Mouse (Mus musculus) ES-Bruce4 (cell line): ENCODE measurements at regions not wholly inside any gene's neighbourhood (a gene's known extent, or its start where the extent isn't known, plus 50 kb on each side); places are given as distances from the start of the nearest gene placed in this dataset.

Experiments used
- H3K27ac ChIP-seq: 2 replicates; pipeline ENCODE4 v1.5.1; 2012; ENCODE audit warnings: low read length, inconsistent platforms; ENCODE audit not compliant: insufficient read depth
- H3K27me3 ChIP-seq: 2 replicates; pipeline ENCODE4 v1.6.1; 2012; ENCODE audit warnings: mild to moderate bottlenecking, low read length, inconsistent platforms; ENCODE audit not compliant: control insufficient read depth, poor library complexity, insufficient read depth, severe bottlenecking
- H3K36me3 ChIP-seq: 2 replicates; pipeline ENCODE4 v1.6.1; 2012; ENCODE audit warnings: inconsistent platforms, mild to moderate bottlenecking, low read length, moderate library complexity; ENCODE audit not compliant: control insufficient read depth, poor library complexity, insufficient read depth, severe bottlenecking
- H3K4me1 ChIP-seq: one replicate; pipeline ENCODE4 v1.8.1; 2011; ENCODE audit warnings: low read length; ENCODE audit not compliant: control insufficient read depth, insufficient read depth
- H3K4me3 ChIP-seq: 2 replicates; pipeline ENCODE4 v1.5.1; 2011; ENCODE audit warnings: low read depth, mild to moderate bottlenecking, low read length
- H3K9ac ChIP-seq: 2 replicates; pipeline ENCODE4 v1.6.1; 2012; ENCODE audit warnings: low read depth, mild to moderate bottlenecking, inconsistent platforms; ENCODE audit not compliant: poor library complexity, severe bottlenecking
- H3K9me3 ChIP-seq: replicated peaks from 2 replicates; pipeline ENCODE4 v1.6.1; 2012; ENCODE audit warnings: mild to moderate bottlenecking, low read length, inconsistent platforms; ENCODE audit not compliant: control insufficient read depth, poor library complexity, insufficient read depth, severe bottlenecking
- CTCF ChIP-seq: IDR thresholded peaks from one replicate; pipeline ENCODE4 v1.8.1; 2011; ENCODE audit warnings: low read depth, low read length
- EP300 ChIP-seq: IDR thresholded peaks from 2 replicates; pipeline ENCODE4 v1.6.1; 2011; ENCODE audit warnings: low read depth, low read length; ENCODE audit not compliant: insufficient read depth
- POLR2A ChIP-seq: IDR thresholded peaks from one replicate; pipeline ENCODE4 v1.8.1; 2011; ENCODE audit warnings: low read length; ENCODE audit not compliant: insufficient read depth

DNA sequence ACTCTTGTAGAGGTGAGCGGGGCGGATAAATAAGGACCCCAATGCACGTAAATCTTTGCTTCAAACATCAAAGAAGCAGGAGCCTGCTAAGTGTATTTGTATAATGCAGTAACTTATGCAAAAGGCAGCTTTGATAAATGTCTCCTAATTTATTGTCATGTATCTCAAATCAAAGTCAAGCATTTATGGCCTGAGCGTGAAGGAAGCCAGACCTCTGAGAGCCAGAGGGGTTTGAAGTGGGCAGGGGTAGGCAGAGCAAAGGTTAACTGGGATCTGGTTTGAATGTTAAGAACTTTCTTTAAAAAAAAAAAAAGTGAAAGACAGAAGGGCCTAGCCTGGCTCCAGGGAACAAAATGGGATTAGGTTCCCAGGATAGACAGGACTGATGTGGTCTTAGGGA is 151.1 kb upstream of the Irx3 start:
- Histone ChIP-seq H3K4me3 (no peak overlapping the region), H3K27ac (no peak overlapping the region), H3K9me3 (no peaks in the 10 kb centered on the region), H3K4me1 (no peaks in the 10 kb centered on the region), H3K36me3 (no peaks in the 10 kb centered on the region), H3K9ac (no peak overlapping the region), H3K27me3 (no peaks in the 10 kb centered on the region)
- TF ChIP-seq CTCF = no peak

GRCm38 (mm10) chr8:91949110-91949509 is 147.2 kb upstream of the Irx3 start:
- Histone ChIP-seq H3K27ac (no peak overlapping the region), H3K4me3 (no peak overlapping the region), H3K9me3 (no peaks in the 10 kb centered on the region), H3K9ac (no peak overlapping the region), H3K4me1 (no peaks in the 10 kb centered on the region), H3K36me3 (no peaks in the 10 kb centered on the region), H3K27me3 (no peaks in the 10 kb centered on the region; the same call in 1 of the 2 replicates)
- no peak for TF ChIP-seq EP300
- TF ChIP-seq POLR2A = no peak
- no peak for TF ChIP-seq CTCF

DNA sequence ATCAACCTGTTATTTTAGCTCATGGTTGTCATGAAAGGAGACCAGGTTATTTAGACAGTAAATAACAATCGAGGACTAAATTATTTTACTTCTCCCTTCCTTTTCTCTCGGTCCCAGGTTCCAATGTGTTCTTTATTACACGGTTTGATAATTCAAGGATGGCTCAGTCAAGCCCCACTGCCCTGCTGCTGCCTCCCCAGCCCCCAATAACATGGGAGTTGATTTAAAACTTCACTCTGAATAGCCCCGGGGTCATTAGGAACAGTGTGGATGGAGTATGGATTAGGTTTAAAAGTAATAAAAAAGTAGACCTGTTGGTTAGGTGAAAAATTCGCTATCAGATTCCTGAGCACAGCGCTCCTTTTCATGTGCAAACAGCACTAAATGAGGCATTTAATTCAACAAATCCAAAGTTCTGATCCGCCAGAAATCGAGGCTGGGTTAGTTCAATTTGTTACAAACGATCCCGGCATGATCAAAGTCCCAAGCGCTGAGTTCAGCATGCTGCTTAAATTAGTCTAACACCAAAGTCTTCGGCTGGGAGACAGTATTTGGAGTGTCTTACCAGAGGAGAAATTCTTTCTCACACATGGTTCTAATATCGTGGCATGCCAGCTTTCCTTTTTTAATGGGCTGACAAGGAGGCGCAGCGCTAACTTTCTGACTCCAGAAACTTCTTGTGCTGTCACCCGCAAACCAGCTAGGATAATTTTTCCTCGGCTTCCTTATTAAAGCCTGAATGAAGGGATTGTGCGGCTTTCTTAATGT is 146.5 kb upstream of the Irx3 start:
- H3K27me3 ChIP-seq = no peaks in the 10 kb centered on the region; the same call in 1 of the 2 replicates
- H3K36me3 ChIP-seq = no peaks in the 10 kb centered on the region
- H3K4me3 ChIP-seq = no peak overlapping the region
- no peaks in the 10 kb centered on the region for H3K9me3 ChIP-seq
- H3K4me1 ChIP-seq = no peaks in the 10 kb centered on the region
- no peak overlapping the region for H3K9ac ChIP-seq
- no peak overlapping the region for H3K27ac ChIP-seq
- TF ChIP-seq CTCF = no peak
- no peak for TF ChIP-seq POLR2A
- no peak for TF ChIP-seq EP300

GRCm38 (mm10) chr8:91941005-91941404 is 139.1 kb upstream of the Irx3 start:
- Histone ChIP-seq H3K27ac (no peak overlapping the region), H3K9me3 (0 out of 2 replicates have a peak, but pooled peaks cover 3% of the 10 kb centered on the region), H3K9ac (no peak overlapping the region), H3K4me1 (no peaks in the 10 kb centered on the region), H3K36me3 (no peaks in the 10 kb centered on the region), H3K4me3 (no peak overlapping the region), H3K27me3 (no peaks in the 10 kb centered on the region)
- TF ChIP-seq CTCF (no peak), POLR2A (no peak), EP300 (no peak)

DNA sequence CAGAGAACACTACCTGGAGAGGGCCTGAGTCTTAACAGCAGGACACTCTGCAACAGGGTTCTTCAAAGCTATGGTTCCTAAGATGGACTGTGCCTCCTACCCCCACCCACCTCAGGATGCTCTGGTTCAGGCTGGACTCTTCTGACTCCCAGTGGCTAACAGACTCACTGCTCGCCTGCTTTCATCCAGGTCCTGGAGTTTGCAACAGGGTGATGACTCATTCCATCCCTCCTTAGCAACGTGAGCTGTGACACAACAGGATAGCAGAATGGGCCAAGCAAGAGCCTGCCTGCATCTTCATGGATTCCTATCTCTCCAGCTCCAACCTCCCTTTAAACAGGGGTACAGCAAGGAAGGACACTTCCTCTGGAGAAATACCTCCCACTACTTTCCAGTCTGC is 135.4 kb upstream of the Irx3 start:
- Histone ChIP-seq H3K4me1 (no peaks in the 10 kb centered on the region), H3K27ac (no peak overlapping the region), H3K9me3 (0 out of 2 replicates have a peak, but pooled peaks cover 3% of the 10 kb centered on the region), H3K9ac (no peak overlapping the region), H3K4me3 (no peak overlapping the region), H3K27me3 (no peaks in the 10 kb centered on the region), H3K36me3 (no peaks in the 10 kb centered on the region)
- no peak for TF ChIP-seq POLR2A
- no peak for TF ChIP-seq EP300
- no peak for TF ChIP-seq CTCF

DNA sequence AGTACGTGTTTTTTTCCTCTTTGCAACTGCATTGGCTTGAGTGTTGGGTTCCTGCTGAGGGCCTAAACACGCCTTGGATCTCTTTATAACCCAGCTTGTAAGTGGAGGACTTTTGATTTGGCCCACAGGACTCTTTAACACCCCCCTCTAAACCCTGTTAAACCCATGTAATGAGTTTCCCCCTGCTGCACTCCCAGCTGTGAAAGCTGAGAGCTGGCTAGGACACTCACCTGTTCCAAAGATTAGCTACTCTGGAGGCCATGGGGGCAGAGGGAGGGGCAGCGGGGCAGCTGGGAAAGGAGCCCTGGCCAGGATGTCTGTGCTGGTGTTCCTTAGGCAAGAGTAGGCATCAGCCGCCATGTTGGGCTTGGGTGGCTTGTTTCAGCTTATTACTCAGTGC is 128.7 kb upstream of the Irx3 start:
- no peak overlapping the region for H3K9ac ChIP-seq
- H3K27me3 ChIP-seq = no peaks in the 10 kb centered on the region
- H3K4me3 ChIP-seq = no peak overlapping the region
- H3K4me1 ChIP-seq = no peaks in the 10 kb centered on the region
- H3K27ac ChIP-seq = no peak overlapping the region
- H3K9me3 ChIP-seq = no peaks in the 10 kb centered on the region
- TF ChIP-seq EP300 (no peak), CTCF (no peak), POLR2A (no peak)
- no peaks in the 10 kb centered on the region for H3K36me3 ChIP-seq
